Mouse (Mus musculus): Measurements from ENCODE around the gene Prdm2.
A peak's percentile ranks its signal among the peaks of the same experiment; 100 is the strongest.

Gene Prdm2

DNA sequence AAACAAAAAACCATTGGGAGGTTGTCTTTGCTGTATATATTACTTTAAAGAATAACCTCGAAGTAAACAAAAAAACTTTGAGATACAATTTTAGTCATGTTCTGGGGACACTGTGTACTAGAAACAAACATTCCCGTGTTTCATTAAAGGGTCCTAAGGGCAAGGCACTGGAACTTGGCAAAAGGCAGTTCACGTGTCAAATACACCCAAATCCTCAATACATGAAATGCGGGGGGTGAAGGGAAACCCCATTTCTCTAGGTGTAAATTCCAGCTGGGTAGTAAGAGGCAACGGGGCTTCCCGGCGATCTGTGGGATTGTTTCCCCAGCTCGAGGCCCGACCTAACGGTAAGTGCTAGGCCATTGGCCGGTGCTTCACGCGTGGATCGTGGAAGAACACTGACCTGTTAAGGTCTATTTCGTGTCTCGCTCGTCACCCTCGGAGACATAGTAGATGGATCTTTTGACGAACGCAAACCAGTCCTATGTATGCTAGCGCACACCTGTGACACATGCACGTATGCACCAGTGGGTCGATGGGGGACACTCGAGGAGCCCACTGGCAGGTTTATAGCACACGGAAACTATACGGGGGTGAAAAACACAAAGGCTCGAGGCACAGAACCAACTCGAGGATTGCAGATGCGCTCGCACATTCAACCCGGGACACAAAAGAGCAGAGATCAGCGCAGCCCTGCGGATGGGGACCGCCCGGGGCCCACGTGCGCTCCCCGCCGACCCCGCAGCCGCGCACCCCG lies 1.0 kb downstream of the Prdm2 start:
- DNase-seq (ENCODE audit: low spot score in 2 of 2), result peak in 1 of 2 experiments; percentile 20

DNA sequence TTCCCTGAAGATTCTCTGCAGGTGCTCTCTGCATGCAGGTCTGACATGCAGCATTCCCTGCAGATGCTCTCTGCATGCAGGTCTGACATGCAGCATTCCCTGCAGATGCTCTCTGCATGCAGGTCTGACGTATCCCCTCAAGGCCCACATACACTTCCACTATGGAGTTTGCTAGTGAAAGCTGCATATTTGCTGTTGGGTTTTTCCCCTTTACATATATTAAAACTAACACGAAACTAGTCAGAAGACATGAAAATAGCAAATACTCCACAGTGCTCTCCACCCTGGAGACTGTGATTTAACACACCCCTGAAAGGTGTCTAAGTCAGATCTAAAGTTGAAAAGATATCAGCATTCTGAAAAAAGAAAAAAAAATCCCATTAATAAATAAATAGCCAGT lies 2.8 kb downstream of the Prdm2 start:
- no peak for DNase-seq (ENCODE audit: low spot score in 2 of 2)

DNA sequence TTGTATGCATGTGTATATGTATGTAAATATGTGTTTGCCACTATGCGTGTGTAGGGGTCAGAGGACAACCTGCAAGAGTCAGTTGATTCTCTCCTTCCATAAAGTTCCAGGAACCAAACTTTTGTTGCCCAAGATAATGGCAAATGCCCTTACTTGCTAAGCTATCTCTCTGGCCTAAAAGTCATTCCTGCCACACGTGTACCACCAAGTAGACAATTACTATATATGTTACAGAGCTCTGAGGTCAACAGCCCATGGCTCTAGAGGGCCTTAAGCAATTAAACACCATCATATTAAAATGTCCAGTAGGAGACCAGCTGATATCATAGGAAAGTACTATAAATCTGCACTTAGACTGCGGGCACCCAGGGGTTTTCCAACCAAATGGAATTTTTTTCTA lies 10.1 kb downstream of the Prdm2 start:
- no peak for DNase-seq (ENCODE audit: low spot score in 2 of 2)

DNA sequence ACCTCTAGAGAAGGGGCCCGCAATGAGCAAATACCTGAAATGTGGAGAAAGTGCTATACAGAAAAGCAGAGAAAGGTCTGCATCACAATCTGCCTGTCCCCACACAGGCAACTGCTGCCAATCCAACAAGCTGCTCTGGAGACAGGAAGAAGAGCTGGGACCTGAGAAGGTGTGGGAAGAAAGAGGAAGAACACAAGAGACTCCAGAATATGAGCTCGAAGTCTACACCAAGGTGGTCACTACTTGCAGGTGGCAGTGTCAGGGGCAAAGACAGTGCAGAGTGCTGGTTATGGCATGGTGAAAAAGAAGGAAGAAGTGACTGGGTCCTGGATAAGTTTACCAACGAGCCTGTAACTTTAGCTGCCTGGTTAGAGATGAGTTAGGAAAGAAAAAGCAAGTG lies 14.4 kb downstream of the Prdm2 start:
- DNase-seq (ENCODE audit: low spot score in 2 of 2), result no peak

DNA sequence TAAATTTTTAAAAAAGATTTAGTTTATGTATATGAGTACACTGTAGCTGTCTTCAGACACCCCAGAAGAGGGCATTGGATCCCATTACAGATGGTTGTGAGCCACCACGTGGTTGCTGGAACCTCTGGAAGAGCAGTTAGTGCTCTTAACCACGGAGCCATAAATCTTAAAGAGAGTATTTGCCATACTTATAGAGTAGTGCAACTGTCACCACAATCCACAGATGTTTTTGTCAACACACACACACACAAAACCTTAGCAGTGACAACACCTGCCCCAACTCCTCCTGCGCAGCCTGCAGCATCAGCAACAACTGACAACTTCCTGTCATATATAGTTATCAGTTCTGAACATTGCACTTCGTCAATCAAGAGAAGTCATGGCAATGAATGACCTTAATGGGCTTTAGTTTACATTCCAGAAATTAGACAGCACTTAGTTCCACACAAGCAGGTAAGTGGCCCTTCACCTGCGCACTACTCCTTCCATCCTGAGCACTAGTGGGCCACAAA lies 14.9 kb downstream of the Prdm2 start:
- DNase-seq (ENCODE audit: low spot score in 2 of 2), result no peak

DNA sequence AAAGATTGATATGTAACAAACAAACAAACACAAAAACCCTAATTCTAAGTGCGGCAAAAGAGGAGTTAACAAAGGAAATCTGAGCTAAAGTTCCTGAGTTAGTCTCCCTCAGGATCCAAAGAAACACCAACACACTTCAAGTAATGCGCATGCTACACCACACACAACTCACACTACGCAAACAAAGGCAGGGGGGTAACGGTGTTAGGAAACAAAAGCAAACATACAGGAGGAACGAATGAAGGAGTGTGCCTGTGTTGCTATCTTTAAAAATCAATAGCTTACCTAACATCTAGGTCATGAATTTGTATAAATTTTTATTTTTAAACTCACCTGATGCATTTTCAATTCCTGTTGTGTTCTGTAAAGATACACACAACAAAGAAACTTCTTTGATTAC lies 18.5 kb downstream of the Prdm2 start:
- DNase-seq (ENCODE audit: low spot score in 2 of 2), result no peak

DNA sequence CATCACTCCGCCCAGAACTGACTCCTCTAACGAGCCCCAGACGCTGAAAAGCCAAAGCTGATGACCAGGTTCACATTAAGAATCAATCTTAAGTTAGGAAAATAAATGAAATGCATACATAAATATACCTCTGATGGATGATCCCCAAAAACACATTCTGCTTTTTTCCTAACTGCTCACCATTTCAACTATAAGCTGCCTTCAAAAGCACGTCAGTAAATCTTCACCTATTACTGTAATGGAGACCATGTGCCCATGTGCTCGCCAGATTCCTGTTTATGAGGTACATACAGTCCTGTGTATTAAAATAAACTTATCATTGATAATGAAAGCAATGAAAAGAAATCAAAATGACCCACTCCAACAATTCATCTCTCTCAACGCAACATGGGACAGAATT lies 19.6 kb downstream of the Prdm2 start:
- DNase-seq (ENCODE audit: low spot score in 2 of 2), result no peak

DNA sequence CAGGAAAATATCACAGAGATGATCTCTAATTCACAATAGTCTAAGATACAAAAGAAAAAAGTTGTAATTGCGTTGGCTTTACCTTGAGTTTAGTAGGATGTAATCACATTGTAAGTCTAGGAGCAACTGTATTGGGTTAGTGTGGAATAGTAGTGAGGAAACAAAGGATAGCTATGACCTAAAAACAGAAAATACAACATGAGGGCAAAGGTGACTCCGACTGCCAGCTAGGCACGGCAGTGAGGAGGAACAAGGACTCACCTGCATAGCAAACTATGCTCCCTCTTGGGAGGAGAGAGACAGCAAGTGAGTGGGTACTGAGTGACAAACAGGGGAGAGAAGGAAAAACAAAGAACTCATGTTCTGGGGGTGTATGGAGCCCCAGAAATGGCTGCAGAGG lies 21.0 kb downstream of the Prdm2 start:
- no peak for DNase-seq (ENCODE audit: low spot score in 2 of 2)

DNA sequence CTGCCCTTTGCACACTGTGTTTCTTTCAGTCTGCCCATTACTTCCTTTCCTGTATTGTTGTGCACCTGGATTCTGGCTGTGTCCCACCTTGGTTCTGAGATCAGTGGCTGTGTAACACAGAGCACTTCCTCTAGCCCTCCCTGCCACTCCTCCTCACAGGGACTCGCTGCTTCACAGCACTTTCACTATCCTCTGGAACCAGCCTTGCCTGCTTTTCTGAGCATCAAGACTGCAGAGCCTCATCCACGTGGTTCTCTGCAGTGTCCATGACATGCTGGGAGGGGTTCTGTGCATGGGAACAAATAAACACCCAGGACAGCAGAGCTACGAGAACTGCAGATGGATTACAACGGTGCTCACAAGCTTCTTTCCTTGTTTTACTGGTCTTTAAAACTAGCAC lies 22.1 kb downstream of the Prdm2 start:
- no peak for DNase-seq (ENCODE audit: low spot score in 2 of 2)

DNA sequence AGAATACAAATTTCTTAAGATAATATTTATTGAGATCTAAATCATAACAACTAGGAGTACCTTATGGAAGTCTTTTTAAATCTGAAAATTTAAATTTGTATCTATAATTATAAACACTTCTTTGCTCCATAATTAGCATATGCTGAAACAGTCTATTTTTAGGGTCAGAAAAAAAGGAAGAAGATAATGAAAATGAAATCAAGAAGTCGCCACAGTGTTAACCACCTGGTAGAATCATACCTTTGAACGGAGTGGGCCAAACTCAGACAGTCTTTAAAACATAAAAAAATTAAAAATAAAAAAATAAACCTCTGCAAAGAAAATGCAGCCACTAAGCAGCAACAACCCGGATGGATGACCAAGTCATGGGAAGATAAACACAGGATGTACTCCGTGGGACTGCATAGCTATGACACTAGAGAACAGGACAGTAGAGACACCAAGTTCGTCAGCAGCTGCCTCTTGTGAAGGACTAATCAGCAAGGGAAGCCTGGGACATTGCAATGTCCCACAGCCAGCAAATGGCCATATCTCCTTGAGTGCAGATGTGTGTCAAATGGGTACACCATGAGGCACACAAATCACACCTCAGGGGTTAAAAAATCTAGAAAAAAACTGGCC lies 24.1 kb downstream of the Prdm2 start:
- no peak for DNase-seq (ENCODE audit: low spot score in 2 of 2)

DNA sequence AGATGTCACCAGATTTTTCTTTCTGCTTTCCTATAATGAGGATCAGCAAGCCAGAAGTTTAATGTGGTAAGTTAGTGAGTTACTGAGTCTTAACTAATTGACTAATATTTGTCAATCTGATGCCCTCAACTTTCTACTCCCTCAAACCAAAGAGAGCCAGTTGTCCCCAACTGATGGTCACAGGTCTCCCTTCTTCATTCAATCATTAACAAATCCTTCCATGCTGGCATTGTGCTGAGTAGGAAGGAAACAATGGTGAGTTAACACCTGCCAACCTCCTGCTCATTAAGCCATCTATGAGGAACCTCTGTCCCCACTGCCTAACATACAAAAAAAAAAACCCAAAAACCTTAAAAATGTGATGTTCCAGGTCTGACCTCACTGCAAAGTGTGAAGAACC lies 26.7 kb downstream of the Prdm2 start:
- DNase-seq (ENCODE audit: low spot score in 2 of 2), result no peak

DNA sequence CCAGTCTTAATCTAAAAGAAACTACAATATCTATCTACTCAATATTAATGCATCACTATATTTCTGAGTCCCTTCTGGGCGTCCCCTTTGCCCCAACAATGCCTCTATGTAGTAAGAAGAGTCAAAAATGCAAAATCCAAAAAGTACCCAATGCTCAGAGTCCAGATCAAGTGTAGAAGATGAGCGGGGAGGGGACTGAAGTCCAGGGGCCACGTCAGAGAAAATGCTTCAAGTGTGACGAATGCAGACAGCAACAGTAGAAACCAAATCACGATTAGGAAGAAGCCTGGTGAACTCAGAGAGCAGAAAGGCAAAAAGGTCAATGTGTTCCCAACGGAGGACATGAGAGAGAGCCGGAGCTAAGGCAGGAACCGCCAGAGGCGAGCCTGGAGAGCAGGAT lies 27.3 kb downstream of the Prdm2 start:
- no peak for DNase-seq (ENCODE audit: low spot score in 2 of 2)

DNA sequence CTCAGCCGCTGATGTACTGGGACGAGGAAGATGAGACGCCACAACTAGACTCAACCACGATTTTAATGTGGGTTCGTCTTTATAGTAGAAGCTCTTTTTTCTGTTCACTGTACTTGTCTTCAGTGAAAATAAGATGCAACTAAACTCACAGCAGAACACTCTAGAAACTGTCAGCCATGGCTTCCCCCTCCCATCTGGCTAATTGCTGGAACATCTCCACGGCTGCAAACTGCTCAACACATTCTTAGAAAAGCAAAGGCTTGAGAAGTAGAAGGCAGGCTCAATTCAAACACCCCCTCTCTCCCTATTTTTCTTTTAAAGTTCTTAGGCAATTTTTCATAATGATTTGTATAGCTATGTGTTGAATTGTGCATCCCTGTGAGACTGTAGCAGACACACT lies 29.7 kb downstream of the Prdm2 start:
- DNase-seq (ENCODE audit: low spot score in 2 of 2), result no peak

DNA sequence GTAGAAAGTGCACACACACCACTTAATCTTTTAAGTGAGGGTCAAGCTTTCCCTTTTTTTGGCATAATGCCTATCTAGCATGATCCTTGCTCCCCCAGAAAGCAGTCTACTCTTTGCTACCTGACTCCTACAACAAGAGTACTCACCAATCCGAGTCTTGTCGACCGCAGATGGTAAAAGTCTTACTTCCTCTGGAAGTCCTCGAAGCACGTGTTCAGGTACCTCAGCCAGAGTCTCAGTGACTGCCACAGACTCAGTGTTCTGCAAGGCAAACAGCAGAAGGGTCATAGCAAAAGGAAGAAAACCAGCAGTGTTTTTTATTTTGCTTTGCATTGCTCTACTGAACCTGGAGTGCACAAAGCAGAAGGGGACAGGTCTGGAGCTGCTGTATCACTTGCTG lies 32.1 kb downstream of the Prdm2 start:
- no peak for DNase-seq (ENCODE audit: low spot score in 2 of 2)

DNA sequence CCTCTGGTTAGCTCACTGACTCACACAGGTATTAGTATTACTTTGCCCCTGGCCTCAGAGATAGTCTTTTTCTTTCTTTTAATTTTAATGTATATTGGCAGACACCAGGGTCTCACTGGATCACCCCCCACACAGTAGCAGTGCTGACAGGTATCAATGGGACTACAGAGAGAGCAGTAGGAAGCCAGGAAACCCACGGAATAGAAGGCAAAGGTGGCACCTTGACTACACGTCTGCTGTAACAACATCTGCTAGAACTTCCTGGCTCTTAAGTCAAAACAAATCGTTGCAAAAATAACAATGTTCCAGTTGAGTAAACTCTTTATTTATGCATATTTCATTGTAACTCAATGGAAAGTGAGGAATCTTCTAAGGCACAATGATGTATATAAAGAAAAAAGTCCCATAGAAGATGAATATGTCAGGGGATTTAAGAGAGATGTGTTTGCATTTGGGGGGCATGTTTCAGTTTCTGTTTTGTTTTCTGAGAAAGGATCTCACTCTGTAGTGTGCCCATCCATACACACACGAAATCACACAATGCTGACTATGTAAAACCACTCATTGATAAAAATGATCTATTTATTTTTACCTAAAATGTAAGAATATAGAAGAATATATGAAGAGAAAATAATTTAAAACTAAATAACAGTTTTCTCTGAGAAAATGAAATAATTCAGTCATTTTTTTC lies 41.0 kb downstream of the Prdm2 start:
- no peak for DNase-seq (ENCODE audit: low spot score in 2 of 2)

DNA sequence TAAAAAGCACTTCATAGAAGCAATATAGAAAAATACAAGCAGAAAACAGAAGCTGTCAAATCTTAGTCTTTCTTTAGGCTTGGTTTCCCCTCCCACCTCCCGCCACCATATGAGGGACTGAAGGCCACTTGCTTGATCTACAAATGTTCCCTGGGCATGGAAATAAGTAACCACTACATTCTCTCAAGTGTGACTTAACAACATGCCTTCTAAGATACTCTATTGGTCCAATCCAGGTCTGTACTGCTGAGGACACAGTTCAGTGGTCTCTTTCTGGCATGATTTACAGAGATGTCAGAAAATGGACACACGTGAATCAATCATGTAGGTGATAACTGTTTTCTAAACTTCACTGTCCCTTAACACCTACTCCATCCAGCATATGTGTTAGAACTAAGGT lies 42.5 kb downstream of the Prdm2 start:
- no peak for DNase-seq (ENCODE audit: low spot score in 2 of 2)

DNA sequence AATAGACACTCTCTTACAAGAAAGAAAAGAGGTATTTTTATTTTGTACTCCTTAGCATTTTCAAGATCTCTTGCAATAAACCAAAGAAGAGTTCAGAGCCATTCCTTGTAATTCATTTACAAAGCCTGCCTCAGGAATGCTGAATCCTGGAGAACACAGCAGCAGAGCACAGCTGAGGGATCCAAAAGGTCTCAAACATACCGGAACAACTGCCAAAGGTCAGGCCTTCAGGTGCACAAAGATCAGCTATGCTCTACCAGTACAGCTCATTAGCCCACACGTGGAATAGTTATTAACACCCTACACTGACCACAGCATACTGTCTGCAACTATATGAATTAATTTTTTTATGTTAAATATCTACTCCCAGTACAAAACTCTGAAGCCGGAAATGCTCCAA lies 44.7 kb downstream of the Prdm2 start:
- no peak for DNase-seq (ENCODE audit: low spot score in 2 of 2)

DNA sequence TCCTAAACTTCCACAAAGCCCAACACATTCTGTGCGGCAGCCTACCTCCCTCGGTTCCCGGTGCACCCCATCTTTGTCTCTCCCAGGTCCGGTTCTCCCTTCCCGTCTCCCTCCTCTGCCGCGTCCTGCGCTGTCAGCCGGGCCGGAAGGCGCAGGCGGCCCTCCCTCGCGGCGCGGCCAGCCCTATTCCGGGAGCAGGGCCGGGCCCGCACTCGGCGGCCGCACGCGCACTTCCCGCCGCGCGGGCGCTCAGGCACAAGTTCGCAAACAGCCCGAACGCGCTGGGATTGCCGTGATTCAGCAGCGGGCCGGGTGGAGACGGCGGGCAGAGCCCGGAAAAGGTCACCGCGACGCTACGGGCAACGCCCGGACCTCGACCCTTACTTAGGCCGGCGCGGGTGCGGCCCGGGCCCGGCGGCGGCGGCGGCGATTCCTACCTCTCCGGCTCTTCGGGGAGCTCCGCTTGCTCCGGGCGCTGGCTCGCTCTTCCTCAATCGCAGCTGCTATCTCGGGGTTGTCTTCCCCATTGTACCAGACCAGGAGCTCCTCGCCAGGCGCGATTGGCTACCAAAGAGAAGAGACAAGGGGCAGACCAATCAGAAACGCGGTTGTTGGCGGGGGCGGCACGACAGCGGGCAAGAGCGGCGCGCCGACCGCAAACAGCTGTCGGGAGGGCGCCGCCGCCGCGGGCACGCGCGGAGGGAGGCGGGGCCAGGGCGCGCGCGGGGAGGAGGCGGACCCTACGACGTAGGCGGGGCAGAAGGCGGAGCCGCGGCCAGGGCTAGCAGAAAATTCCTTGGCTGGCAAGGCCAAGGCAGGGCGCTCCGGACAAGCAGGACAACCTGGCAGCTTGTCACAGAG lies 50.9 kb downstream of the Prdm2 start:
- DNase-seq (ENCODE audit: low spot score in 2 of 2), result peak; percentile 98 to 99

DNA sequence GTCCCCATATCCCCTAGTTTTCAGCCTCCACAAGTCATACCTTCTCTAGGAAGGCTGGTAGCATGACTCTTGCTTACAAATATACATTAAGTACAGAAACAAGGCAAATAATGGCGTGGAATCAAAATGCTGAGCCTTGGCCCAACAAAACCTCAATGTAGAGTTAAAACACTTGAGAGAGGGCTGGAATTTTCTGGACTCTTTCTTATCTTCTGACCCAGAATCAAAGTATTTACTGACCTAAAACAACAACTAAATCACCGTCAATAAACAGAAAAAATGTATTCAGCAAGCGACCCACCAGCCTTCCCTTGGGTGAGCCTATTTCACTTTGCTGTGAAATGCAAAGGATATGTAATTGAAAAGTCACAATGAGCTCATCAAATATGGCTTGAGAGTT lies 52.0 kb downstream of the Prdm2 start:
- no peak for DNase-seq (ENCODE audit: low spot score in 2 of 2)

DNA sequence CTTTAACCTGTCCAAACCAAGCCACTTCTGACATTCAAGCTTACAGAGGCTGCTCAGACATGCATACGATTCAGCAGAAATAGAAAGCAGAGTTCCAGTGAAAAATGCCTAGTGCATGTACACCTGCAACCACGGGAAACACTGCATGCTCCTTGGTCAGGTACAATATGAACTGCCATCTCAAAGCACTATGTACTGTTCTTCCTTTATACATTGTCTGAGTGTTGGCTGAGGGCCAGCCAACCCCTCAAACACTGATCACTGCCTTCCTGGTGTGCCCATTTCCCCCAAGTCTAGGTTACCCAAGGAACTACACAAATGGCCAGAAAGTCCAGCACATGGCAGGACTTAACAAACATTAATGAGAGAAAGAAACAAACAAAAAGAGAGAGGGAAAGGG lies 53.5 kb downstream of the Prdm2 start:
- no peak for DNase-seq (ENCODE audit: low spot score in 2 of 2)

DNA sequence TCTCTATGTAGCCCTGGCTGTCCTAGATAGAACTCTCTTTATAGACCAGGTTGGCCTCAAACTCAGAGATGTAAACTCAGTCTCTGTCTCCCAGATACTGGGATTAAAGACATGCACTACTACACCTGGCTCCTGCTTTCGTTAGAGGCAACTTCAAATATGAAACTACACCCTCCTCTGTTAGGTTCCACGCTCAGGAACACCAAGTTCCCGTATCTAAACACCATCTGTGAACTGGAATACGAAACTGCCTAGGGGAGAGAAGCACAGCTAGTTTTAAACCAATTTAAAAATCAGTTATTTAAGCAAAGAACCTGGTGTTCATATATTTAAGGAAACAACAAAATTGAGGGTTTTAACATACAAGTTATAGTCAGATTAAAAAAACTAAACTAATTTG lies 56.9 kb downstream of the Prdm2 start:
- no peak for DNase-seq (ENCODE audit: low spot score in 2 of 2)

DNA sequence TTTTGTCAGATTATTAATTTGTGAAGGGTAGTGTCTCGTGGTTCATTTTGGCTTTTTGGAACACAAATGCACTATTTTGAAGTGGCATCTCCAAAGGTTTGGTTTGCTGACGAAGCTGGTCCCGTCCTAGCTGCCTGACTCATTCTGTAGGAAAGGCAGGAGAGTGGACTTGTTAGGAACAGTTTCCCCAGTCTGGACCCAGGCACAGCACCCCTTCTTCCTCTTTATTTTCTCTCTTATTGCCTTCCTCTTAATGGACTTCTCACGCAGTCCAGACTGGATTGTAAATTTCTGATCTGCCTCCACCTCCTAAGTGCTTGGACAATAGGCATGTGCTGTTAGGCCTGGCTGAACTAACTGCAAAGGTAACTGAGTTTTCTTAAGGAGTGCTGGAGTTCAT lies 57.8 kb downstream of the Prdm2 start:
- no peak for DNase-seq (ENCODE audit: low spot score in 2 of 2)
